Mouse (Mus musculus): ENCODE data around the gene Qtrt1. TPM values are rescaled to one million over a fixed set of nuclear protein-coding genes. Genes with fewer than 3 reads are reported as not detected.

Qtrt1 gene
- 53.2 and 55.8 TPM in 2 replicates for polyA plus RNA-seq (2015; fragmentation: Nextera tagmentation; extraction: Ambion mirVana)

- no peaks in the 10 kb centered on the region for H3K27me3 ChIP-seq
- H3K9me3 ChIP-seq: no peaks in the 10 kb centered on the region
- peaks cover 37% of the 10 kb centered on the region for H3K4me1 ChIP-seq (replicated peaks)
- peak within 1 kb of the TSS; percentile 59 for H3K4me3 ChIP-seq
- peak; percentile 95 for ATAC-seq (ENCODE audit: low FRiP score, low read depth)
- H3K4me2 ChIP-seq: peak within 1 kb of the TSS; percentile 89
- peak within 1 kb of the TSS; percentile 64 for H3K27ac ChIP-seq (replicated peaks)
- 2% methylated on average over 53 of the region's 53 CpGs for WGBS
- H3K9ac ChIP-seq: peak within 1 kb of the TSS; percentile 55
- peaks cover 15% of the 10 kb centered on the region for H3K36me3 ChIP-seq
Measured at GRCm38 (mm10) chr9:21411669-21412550, at the start of gene Qtrt1. Qtrt1 (plus strand) TSS chr9:21411837.

- peaks cover 4% of the 10 kb centered on the region; the same call in 1 of the 2 replicates for H3K27me3 ChIP-seq
- peak overlapping the region; percentile 55 for H3K4me3 ChIP-seq
- H3K9me3 ChIP-seq: no peaks in the 10 kb centered on the region
- H3K27ac ChIP-seq (replicated peaks): peak overlapping the region; percentile 91
- no peaks in the 10 kb centered on the region for H3K36me3 ChIP-seq
- ATAC-seq (ENCODE audit: low FRiP score, low read depth): peak; percentile 21
- H3K4me1 ChIP-seq (replicated peaks): peaks cover 35% of the 10 kb centered on the region
- WGBS: 35% methylated on average over 14 of the region's 14 CpGs
- peak overlapping the region; percentile 78 for H3K4me2 ChIP-seq
- peak overlapping the region; percentile 50 for H3K9ac ChIP-seq
Measured at GRCm38 (mm10) chr9:21366541-21367220, 45.0 kb upstream of the Qtrt1 start.

GRCm38 (mm10) chr9:21367357-21368111 lies 44.1 kb upstream of the Qtrt1 start, which contains the start of gene Ilf3:
Ilf3 (plus strand) TSS chr9:21367871.
- Histone ChIP-seq H3K4me1 (replicated peaks) (peaks cover 41% of the 10 kb centered on the region), H3K4me3 (peak within 1 kb of the TSS; percentile 55), H3K27ac (replicated peaks) (peak within 1 kb of the TSS; percentile 91), H3K4me2 (peak within 1 kb of the TSS; percentile 94), H3K36me3 (no peaks in the 10 kb centered on the region), H3K9ac (peak within 1 kb of the TSS; percentile 66), H3K27me3 (peaks cover 4% of the 10 kb centered on the region; the same call in 1 of the 2 replicates), H3K9me3 (no peaks in the 10 kb centered on the region)
- under 1% methylated on average over 61 of the region's 66 CpGs for WGBS
- ATAC-seq (ENCODE audit: low FRiP score, low read depth): peak; percentile 93

- Histone ChIP-seq H3K27ac (replicated peaks) (peak overlapping the region; percentile 89), H3K4me3 (peak overlapping the region; percentile 55), H3K4me1 (replicated peaks) (peaks cover 45% of the 10 kb centered on the region), H3K9ac (peak overlapping the region; percentile 66), H3K27me3 (no peaks in the 10 kb centered on the region), H3K36me3 (no peaks in the 10 kb centered on the region), H3K9me3 (no peaks in the 10 kb centered on the region), H3K4me2 (peak overlapping the region; percentile 94)
- WGBS: 1% methylated on average over 38 of the region's 38 CpGs
- ATAC-seq (ENCODE audit: low FRiP score, low read depth): peak; percentile 54
Measured at GRCm38 (mm10) chr9:21368131-21368584, 43.5 kb upstream of the Qtrt1 start.

- Histone ChIP-seq H3K4me2 (peak overlapping the region; percentile 94), H3K27me3 (no peaks in the 10 kb centered on the region), H3K36me3 (no peaks in the 10 kb centered on the region), H3K4me1 (replicated peaks) (peaks cover 45% of the 10 kb centered on the region), H3K9me3 (no peaks in the 10 kb centered on the region), H3K4me3 (peak overlapping the region; percentile 55), H3K9ac (peak overlapping the region; percentile 66), H3K27ac (replicated peaks) (peak overlapping the region; percentile 89)
- WGBS: 63% methylated on average over 11 of the region's 11 CpGs
- ATAC-seq (ENCODE audit: low FRiP score, low read depth): no peak
Measured at GRCm38 (mm10) chr9:21369080-21369479, 42.6 kb upstream of the Qtrt1 start.

GRCm38 (mm10) chr9:21370876-21371275 lies 40.8 kb upstream of the Qtrt1 start:
- ATAC-seq (ENCODE audit: low FRiP score, low read depth): no peak
- H3K27me3 ChIP-seq: no peaks in the 10 kb centered on the region
- H3K36me3 ChIP-seq: 0 out of 2 replicates have a peak, but pooled peaks cover 3% of the 10 kb centered on the region
- peak overlapping the region; percentile 94 for H3K4me2 ChIP-seq
- H3K9ac ChIP-seq: no peak overlapping the region
- 0 out of 2 replicates have a peak overlapping the region, but pooled peaks have one; percentile 3 for H3K4me3 ChIP-seq
- H3K27ac ChIP-seq (replicated peaks): no peak overlapping the region
- WGBS: 77% methylated on average over 2 of the region's 2 CpGs
- peaks cover 45% of the 10 kb centered on the region for H3K4me1 ChIP-seq (replicated peaks)
- no peaks in the 10 kb centered on the region for H3K9me3 ChIP-seq

- Histone ChIP-seq H3K4me2 (no peak overlapping the region), H3K4me1 (replicated peaks) (peaks cover 43% of the 10 kb centered on the region), H3K27me3 (no peaks in the 10 kb centered on the region), H3K27ac (replicated peaks) (no peak overlapping the region), H3K4me3 (no peak overlapping the region), H3K9ac (no peak overlapping the region), H3K36me3 (0 out of 2 replicates have a peak, but pooled peaks cover 3% of the 10 kb centered on the region), H3K9me3 (no peaks in the 10 kb centered on the region)
- no peak for ATAC-seq (ENCODE audit: low FRiP score, low read depth)
- 75% methylated on average over 1 of the region's 1 CpGs for WGBS
Measured at GRCm38 (mm10) chr9:21372508-21372907, 39.1 kb upstream of the Qtrt1 start.

- H3K4me3 ChIP-seq: no peak overlapping the region
- no peak overlapping the region for H3K4me2 ChIP-seq
- ATAC-seq (ENCODE audit: low FRiP score, low read depth): no peak
- WGBS: 88% methylated on average over 3 of the region's 3 CpGs
- H3K4me1 ChIP-seq (replicated peaks): peaks cover 49% of the 10 kb centered on the region
- H3K36me3 ChIP-seq: 0 out of 2 replicates have a peak, but pooled peaks cover 3% of the 10 kb centered on the region
- no peak overlapping the region for H3K9ac ChIP-seq
- H3K9me3 ChIP-seq: no peaks in the 10 kb centered on the region
- no peaks in the 10 kb centered on the region for H3K27me3 ChIP-seq
- no peak overlapping the region for H3K27ac ChIP-seq (replicated peaks)
Measured at GRCm38 (mm10) chr9:21379195-21379594, 32.4 kb upstream of the Qtrt1 start.

GRCm38 (mm10) chr9:21380868-21381267 lies 30.8 kb upstream of the Qtrt1 start:
- Histone ChIP-seq H3K27ac (replicated peaks) (no peak overlapping the region), H3K9ac (no peak overlapping the region), H3K36me3 (no peaks in the 10 kb centered on the region), H3K4me3 (no peak overlapping the region), H3K27me3 (no peaks in the 10 kb centered on the region), H3K4me1 (replicated peaks) (peaks cover 53% of the 10 kb centered on the region), H3K4me2 (no peak overlapping the region), H3K9me3 (no peaks in the 10 kb centered on the region)
- ATAC-seq (ENCODE audit: low FRiP score, low read depth): no peak

- Histone ChIP-seq H3K27me3 (no peaks in the 10 kb centered on the region), H3K4me1 (replicated peaks) (peaks cover 41% of the 10 kb centered on the region), H3K4me3 (no peak overlapping the region), H3K9me3 (no peaks in the 10 kb centered on the region), H3K4me2 (no peak overlapping the region), H3K27ac (replicated peaks) (no peak overlapping the region), H3K9ac (no peak overlapping the region), H3K36me3 (peaks cover 10% of the 10 kb centered on the region)
- no peak for ATAC-seq (ENCODE audit: low FRiP score, low read depth)
Measured at GRCm38 (mm10) chr9:21383966-21384365, 27.7 kb upstream of the Qtrt1 start.

GRCm38 (mm10) chr9:21392646-21393175 lies 18.9 kb upstream of the Qtrt1 start:
- 87% methylated on average over 10 of the region's 10 CpGs for WGBS
- H3K27ac ChIP-seq (replicated peaks): no peak overlapping the region
- no peak overlapping the region for H3K4me3 ChIP-seq
- H3K9ac ChIP-seq: no peak overlapping the region
- H3K27me3 ChIP-seq: no peaks in the 10 kb centered on the region
- no peaks in the 10 kb centered on the region for H3K9me3 ChIP-seq
- no peak for ATAC-seq (ENCODE audit: low FRiP score, low read depth)
- no peak overlapping the region for H3K4me2 ChIP-seq
- H3K36me3 ChIP-seq: peaks cover 85% of the 10 kb centered on the region
- H3K4me1 ChIP-seq (replicated peaks): no peaks in the 10 kb centered on the region

Measured in hindbrain, embryonic 15.5 days (tissue).